Mouse (Mus musculus): ENCODE measurements around the gene Brwd3. TPM values are rescaled to one million over a fixed set of nuclear protein-coding genes. Genes with fewer than 3 reads are reported as not detected.

Gene Brwd3
- polyA plus RNA-seq (2015; fragmentation: Nextera tagmentation; extraction: Ambion mirVana): 1.5 TPM in 2 replicates

GRCm38 (mm10) chrX:108834090-108834774 is at the start of gene Brwd3:
Gene Brwd3, minus strand, starts transcription at chrX:108834372.
- 16% methylated on average over 31 of the region's 39 CpGs for WGBS
- TF ChIP-seq CTCF (IDR thresholded peaks at IDR 0.05; ENCODE audit: low read depth) (peak; percentile 63), EP300 (optimal IDR thresholded peaks at IDR 0.05) (no peak)
- H3K27me3 ChIP-seq (ENCODE audit: control insufficient read depth, insufficient read depth, low read length): no peaks in the 10 kb centered on the region
- H3K9ac ChIP-seq (ENCODE audit: low read length): peak within 1 kb of the TSS; percentile 64
- H3K4me3 ChIP-seq (ENCODE audit: low read depth, low read length): peak within 1 kb of the TSS; percentile 56
- peak within 1 kb of the TSS; percentile 82 for H3K27ac ChIP-seq (replicated peaks)
- H3K9me3 ChIP-seq (ENCODE audit: control insufficient read depth, low read length): no peaks in the 10 kb centered on the region
- H3K4me2 ChIP-seq (replicated peaks; ENCODE audit: low read depth): peak within 1 kb of the TSS; percentile 52
- DNase-seq (ENCODE audit: low spot score): peak; percentile 88
- no peaks in the 10 kb centered on the region for H3K36me3 ChIP-seq (ENCODE audit: control insufficient read depth, insufficient read depth, low read length)
- ATAC-seq (ENCODE audit: low FRiP score, low TSS enrichment): peak; percentile 99
- no peaks in the 10 kb centered on the region for H3K4me1 ChIP-seq (replicated peaks; ENCODE audit: control insufficient read depth, insufficient read depth)

- ATAC-seq (ENCODE audit: low FRiP score, low TSS enrichment) (no peak), DNase-seq (ENCODE audit: low spot score) (no peak)
These were observed 28.5 kb upstream of the Brwd3 start for GRCm38 (mm10) chrX:108862632-108863031.

GRCm38 (mm10) chrX:108842705-108843104 is 8.5 kb upstream of the Brwd3 start:
- Histone ChIP-seq H3K4me3 (ENCODE audit: low read depth, low read length) (no peak overlapping the region), H3K9ac (ENCODE audit: low read length) (no peak overlapping the region), H3K4me1 (replicated peaks; ENCODE audit: control insufficient read depth, insufficient read depth) (no peaks in the 10 kb centered on the region), H3K27me3 (ENCODE audit: control insufficient read depth, insufficient read depth, low read length) (no peaks in the 10 kb centered on the region), H3K27ac (replicated peaks) (no peak overlapping the region), H3K36me3 (ENCODE audit: control insufficient read depth, insufficient read depth, low read length) (no peaks in the 10 kb centered on the region), H3K4me2 (replicated peaks; ENCODE audit: low read depth) (no peak overlapping the region), H3K9me3 (ENCODE audit: control insufficient read depth, low read length) (no peaks in the 10 kb centered on the region)
- ATAC-seq (ENCODE audit: low FRiP score, low TSS enrichment) (no peak), DNase-seq (ENCODE audit: low spot score) (no peak)
- WGBS: 85% methylated on average over 2 of the region's 2 CpGs
- TF ChIP-seq EP300 (optimal IDR thresholded peaks at IDR 0.05): no peak
- no peak for TF ChIP-seq CTCF (IDR thresholded peaks at IDR 0.05; ENCODE audit: low read depth)

More at GRCm38 (mm10) chrX:108862632-108863031, 28.5 kb upstream of the Brwd3 start:
- Histone ChIP-seq H3K9me3 (ENCODE audit: control insufficient read depth, low read length) (no peaks in the 10 kb centered on the region), H3K27ac (replicated peaks) (no peak overlapping the region), H3K36me3 (ENCODE audit: control insufficient read depth, insufficient read depth, low read length) (no peaks in the 10 kb centered on the region), H3K9ac (ENCODE audit: low read length) (no peak overlapping the region), H3K27me3 (ENCODE audit: control insufficient read depth, insufficient read depth, low read length) (no peaks in the 10 kb centered on the region), H3K4me2 (replicated peaks; ENCODE audit: low read depth) (no peak overlapping the region), H3K4me1 (replicated peaks; ENCODE audit: control insufficient read depth, insufficient read depth) (no peaks in the 10 kb centered on the region), H3K4me3 (ENCODE audit: low read depth, low read length) (no peak overlapping the region)
- TF ChIP-seq EP300 (optimal IDR thresholded peaks at IDR 0.05): no peak
- TF ChIP-seq CTCF (IDR thresholded peaks at IDR 0.05; ENCODE audit: low read depth): 0 out of 2 replicates have a peak, but pooled peaks have one; percentile 19
- 78% methylated on average over 4 of the region's 4 CpGs for whole genome bisulfite sequencing

- H3K27ac ChIP-seq (replicated peaks): no peak overlapping the region
- no peak overlapping the region for H3K4me3 ChIP-seq (ENCODE audit: low read depth, low read length)
- no peaks in the 10 kb centered on the region for H3K27me3 ChIP-seq (ENCODE audit: control insufficient read depth, insufficient read depth, low read length)
- TF ChIP-seq CTCF (IDR thresholded peaks at IDR 0.05; ENCODE audit: low read depth) (no peak), EP300 (optimal IDR thresholded peaks at IDR 0.05) (no peak)
- no peak for DNase-seq (ENCODE audit: low spot score)
- ATAC-seq (ENCODE audit: low FRiP score, low TSS enrichment): no peak
- H3K4me1 ChIP-seq (replicated peaks; ENCODE audit: control insufficient read depth, insufficient read depth): no peaks in the 10 kb centered on the region
- no peak overlapping the region for H3K9ac ChIP-seq (ENCODE audit: low read length)
- H3K4me2 ChIP-seq (replicated peaks; ENCODE audit: low read depth): no peak overlapping the region
- H3K36me3 ChIP-seq (ENCODE audit: control insufficient read depth, insufficient read depth, low read length): no peaks in the 10 kb centered on the region
- H3K9me3 ChIP-seq (ENCODE audit: control insufficient read depth, low read length): no peaks in the 10 kb centered on the region
- WGBS: 81% methylated on average over 2 of the region's 2 CpGs
These were observed 2.2 kb upstream of the Brwd3 start for GRCm38 (mm10) chrX:108836416-108836815.

- TF ChIP-seq EP300 (optimal IDR thresholded peaks at IDR 0.05) (no peak), CTCF (IDR thresholded peaks at IDR 0.05; ENCODE audit: low read depth) (no peak)
- H3K27me3 ChIP-seq (ENCODE audit: control insufficient read depth, insufficient read depth, low read length): no peaks in the 10 kb centered on the region
- H3K4me3 ChIP-seq (ENCODE audit: low read depth, low read length): peak overlapping the region; percentile 56
- no peak overlapping the region for H3K27ac ChIP-seq (replicated peaks)
- H3K36me3 ChIP-seq (ENCODE audit: control insufficient read depth, insufficient read depth, low read length): no peaks in the 10 kb centered on the region
- peak overlapping the region; percentile 43 for H3K4me2 ChIP-seq (replicated peaks; ENCODE audit: low read depth)
- no peak overlapping the region for H3K9ac ChIP-seq (ENCODE audit: low read length)
- 62% methylated on average over 5 of the region's 5 CpGs for WGBS
- ATAC-seq (ENCODE audit: low FRiP score, low TSS enrichment): no peak
- no peaks in the 10 kb centered on the region for H3K9me3 ChIP-seq (ENCODE audit: control insufficient read depth, low read length)
- no peak for DNase-seq (ENCODE audit: low spot score)
- no peaks in the 10 kb centered on the region for H3K4me1 ChIP-seq (replicated peaks; ENCODE audit: control insufficient read depth, insufficient read depth)
These were observed 1.1 kb upstream of the Brwd3 start for GRCm38 (mm10) chrX:108835233-108835632.

DNA sequence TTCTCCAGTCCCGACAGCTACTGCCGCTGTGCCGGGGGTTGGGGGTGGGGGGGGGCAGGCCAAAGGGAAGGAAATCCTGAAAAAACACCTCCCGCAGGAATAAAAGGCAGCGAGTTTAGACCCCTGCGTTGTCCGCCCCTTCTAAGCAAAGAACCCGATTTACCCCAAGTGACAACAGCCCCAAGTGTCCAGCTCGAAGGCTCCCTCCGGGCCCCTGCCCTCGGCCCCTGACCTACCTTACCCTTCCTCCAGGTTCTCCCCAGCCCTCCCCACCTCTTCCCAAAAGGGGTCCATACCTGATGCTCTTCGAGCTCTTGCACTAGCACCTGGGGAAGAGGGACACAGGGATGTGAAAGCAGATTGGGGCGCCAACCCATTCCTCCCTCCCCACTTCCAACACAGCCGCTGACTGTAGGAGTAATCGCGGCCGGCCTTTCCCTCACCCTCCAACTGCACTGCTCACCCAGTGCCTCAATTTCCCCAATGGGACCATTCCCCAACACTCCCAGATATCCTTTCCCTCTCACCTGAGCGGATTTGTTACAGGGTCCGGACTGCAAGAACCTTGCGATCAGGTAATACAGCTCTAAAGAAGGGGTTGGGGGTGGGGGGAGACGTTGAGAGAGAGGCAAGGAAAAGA is 671 bp downstream of the Brwd3 start:
- Histone ChIP-seq H3K9me3 (ENCODE audit: control insufficient read depth, low read length) (no peaks in the 10 kb centered on the region), H3K27ac (replicated peaks) (peak overlapping the region; percentile 82), H3K4me3 (ENCODE audit: low read depth, low read length) (peak overlapping the region; percentile 56), H3K4me2 (replicated peaks; ENCODE audit: low read depth) (peak overlapping the region; percentile 52), H3K4me1 (replicated peaks; ENCODE audit: control insufficient read depth, insufficient read depth) (no peaks in the 10 kb centered on the region), H3K27me3 (ENCODE audit: control insufficient read depth, insufficient read depth, low read length) (no peaks in the 10 kb centered on the region), H3K36me3 (ENCODE audit: control insufficient read depth, insufficient read depth, low read length) (no peaks in the 10 kb centered on the region), H3K9ac (ENCODE audit: low read length) (peak overlapping the region; percentile 64)
- WGBS: 20% methylated on average over 16 of the region's 21 CpGs
- TF ChIP-seq CTCF (IDR thresholded peaks at IDR 0.05; ENCODE audit: low read depth) (no peak), EP300 (optimal IDR thresholded peaks at IDR 0.05) (no peak)
- peak; percentile 22 for DNase-seq (ENCODE audit: low spot score)
- peak; percentile 41 for ATAC-seq (ENCODE audit: low FRiP score, low TSS enrichment)

All from stomach, postnatal 0 days (tissue).